Mouse (Mus musculus): ENCODE results near the gene Zfp46.

Zfp46 gene

DNA sequence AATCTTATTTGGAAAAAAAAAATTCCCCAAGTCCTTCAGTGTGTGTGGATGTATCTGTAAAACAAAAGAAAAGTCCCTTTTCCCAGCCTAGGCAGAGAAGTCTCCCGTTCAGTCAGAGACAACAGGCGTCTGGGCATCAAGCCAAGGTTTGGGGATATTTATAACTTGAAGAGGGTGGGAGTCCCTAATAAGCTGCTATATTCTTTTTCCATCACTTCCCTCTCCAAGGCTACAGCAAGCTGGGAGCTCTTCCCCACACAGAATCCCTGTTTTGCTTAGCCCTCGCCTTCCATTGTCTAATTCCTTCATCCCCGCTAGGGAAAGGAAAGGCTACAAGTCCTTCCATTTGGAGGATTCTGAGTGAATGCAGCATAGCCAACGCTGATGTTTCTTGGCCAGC lies at the start of gene Zfp46:
Zfp46 (plus strand) TSS at position 229 of the 400 bp plus-strand sequence.
- DNase-seq, result peak; percentile 90 to 94

DNA sequence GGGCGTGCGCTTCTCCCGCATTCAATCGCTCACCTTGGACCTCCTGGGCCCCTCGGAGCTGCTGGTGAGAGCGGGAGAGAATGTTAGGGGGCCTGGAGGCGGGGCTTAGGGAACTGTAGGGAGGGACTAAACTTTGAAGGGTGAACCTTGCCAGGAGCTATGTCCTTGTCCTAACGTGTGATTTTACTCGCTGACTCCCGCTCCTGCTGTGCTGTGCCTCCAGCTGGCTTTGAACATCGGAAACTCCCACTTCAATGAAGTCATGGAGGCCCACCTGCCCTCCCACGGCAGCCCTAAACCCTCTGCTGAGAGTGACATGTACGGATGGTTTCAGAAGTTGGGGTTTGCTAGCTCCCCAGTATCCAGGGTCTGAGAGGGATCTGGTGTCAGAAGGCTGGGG lies 45.8 kb upstream of the Zfp46 start:
- DNase-seq, result no peak

DNA sequence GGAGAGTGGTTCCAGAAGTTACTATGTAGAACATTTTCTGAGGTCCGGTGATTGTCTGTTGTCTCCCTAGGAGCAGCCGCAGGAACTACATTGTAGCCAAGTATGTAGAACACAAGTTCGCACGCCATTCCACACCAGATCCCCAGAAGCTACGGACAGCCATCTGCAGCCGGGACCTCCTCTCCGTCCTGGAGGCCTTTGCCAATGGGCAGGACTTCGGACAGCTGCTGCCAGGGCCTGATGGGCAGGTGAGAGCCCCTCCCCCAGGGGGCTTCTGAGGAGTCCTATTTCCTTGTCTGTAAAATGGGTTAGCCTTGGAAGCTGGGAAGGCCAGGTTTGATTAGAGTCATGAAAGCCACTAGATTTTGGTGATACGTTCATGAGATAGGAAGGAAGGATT lies 45.4 kb upstream of the Zfp46 start:
- no peak for DNase-seq

DNA sequence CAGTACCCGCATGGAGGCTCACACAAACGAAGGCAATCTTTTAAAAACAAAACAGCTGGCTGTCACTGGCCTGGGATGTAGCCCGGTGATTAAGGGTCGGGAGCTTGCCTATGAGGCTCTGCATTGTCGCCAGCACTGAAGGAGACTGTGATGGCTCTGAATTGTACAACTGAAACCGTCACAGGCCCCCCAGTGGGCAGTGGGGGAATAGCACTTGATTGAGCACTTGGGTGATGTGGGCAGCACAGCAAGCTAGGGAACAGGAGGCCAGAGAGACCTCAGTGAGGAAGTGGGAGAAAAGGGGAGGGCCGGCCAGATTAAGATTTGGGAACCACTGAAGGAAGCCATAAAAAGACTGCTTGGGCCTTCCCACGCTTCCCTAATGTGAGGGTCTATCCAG lies 44.9 kb upstream of the Zfp46 start:
- DNase-seq, result peak; percentile 90 to 93

DNA sequence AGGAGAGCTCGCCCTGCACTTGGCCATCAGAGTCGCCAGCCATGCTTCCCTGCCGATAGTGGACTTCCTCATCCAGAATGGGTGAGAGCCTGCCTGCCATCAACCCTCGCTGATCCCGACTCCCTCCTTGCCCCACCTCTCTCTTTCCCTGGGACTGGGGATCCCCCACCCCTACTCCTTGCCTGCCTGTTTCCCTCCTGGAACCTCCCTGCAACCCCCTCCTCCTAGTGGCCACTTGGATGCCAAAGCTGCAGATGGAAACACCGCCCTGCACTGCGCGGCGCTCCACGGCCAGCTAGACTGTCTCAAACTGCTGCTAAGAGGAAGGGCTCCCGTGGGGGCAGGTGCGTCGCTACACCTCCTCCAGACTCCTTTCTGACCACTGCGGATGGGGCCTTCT lies 44.4 kb upstream of the Zfp46 start:
- peak; percentile 51 to 67 for DNase-seq

DNA sequence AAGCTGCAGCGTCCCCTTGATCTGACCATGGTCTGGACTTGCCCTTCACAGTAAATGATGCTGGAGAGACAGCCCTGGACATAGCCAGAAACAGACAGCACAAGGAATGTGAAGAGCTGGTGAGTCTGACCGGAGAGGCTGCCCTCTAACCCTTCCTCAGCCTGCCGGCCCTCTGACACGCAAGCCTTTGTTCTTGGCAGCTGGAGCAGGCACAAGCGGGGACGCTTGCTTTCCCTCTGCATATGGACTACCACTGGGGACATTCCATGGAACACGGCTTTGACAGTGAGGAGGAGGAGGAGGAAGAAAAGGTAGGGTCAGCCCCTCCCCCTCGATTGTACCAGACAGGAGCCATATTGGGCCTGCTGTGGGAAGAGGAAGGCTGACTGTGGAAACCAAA lies 43.5 kb upstream of the Zfp46 start:
- no peak for DNase-seq

DNA sequence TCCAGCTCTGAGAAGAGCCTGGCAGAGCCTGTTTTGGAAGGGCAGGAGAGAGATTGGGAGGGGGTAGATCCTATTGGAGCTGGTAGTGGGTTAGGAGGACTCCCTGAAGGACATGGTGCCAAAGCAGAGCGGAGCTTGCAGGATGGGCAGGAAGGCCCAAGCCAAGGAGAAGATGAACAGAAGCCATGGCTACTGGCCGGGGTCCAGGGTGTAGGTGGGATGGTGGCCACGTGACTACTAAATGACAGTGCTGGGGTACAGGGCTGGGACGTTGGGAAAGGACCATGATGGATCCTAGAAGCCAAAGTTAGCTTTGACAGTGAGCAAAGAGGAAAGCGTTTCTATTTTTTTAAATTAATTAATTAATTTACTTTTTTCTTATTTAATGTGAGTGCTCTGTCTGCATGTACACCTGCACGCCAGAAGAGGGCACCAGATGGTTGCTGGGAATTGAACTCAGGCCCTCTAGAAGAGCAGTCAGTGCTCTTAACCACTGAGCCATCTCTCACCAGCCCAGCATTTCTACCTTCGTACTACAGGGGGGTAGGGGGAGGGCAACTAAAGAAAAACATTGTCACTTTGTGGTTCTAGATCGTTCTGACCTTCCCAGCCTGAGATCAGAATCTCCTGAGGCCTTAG lies 42.3 kb upstream of the Zfp46 start:
- DNase-seq, result peak; percentile 79 to 84

DNA sequence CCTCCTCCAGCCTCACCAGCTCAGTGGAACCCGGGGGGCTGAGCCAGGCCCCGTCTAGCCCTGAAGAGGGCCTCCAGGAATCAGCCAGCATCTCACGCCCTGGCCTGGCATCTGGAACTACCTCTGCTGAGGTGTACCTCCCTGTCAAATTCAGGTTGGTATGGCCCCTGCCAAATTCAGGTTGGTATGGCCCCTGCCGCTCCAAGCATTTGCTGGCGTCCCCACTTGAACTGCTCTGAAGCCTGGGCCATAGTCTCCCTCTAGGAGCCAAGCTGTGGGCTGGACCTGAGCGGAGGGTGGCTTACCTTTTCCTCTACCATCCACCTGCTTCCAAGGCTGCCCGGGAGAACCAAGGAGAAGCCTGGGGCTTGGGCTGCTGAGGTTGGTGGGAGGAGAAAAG lies 41.8 kb upstream of the Zfp46 start:
- no peak for DNase-seq

DNA sequence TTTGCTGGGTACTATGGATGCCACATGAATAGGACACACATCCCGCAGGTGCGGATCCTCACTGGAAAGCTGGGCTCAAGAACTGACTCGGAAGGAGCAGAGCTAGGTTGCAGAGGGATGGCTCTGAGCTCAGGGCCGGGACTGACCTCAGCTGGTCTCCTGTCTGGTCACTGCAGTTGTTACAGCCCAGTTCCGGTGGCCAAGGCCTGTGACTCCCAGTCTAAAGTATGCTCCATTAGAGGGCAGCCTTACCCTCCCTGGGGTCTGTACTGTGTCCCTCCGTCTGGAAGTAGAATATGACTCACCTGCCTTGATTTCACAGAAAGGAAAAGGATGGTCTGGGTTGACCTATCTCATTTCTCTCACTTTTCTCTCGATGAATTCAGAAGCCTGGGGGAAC lies 40.3 kb upstream of the Zfp46 start:
- DNase-seq, result no peak

DNA sequence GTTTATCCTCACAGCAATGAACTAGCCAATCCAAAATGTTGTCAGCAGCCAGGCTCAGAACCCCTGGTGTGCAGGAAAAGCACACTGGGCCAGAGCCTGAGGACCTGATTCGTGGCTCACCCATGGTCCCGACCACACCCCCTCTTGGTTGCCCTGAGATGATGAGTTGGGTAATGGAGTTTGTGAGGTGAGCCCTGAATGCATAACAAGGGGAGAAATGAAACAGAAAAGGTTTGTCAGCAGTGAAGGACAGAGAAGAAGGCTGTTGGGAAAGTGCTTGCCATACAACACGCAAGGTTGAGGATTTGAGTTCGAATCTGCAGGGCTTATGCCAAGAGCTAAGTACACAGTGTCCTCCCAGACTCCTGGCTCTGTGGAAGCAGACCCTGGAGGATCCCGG lies 38.8 kb upstream of the Zfp46 start:
- DNase-seq, result no peak

DNA sequence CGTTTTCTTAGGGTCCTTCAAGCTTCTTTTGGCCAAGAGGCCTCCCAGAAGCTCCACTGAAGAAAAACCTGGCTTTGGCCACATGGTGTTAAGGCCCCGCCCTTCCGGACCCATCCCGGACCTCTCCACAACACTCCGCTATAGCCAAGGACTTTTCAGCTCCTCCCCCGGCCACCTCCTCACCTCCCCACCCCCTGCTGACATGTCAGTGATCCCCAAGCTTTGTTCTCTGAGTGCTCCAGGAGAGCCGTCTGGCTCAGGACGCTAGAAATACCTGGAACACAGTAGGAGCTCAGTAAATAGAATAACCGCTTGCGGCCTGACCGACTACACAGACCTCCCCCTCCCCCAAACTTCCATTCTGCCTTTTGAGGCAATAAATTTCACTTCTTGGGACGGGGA lies 37.9 kb upstream of the Zfp46 start:
- no peak for DNase-seq

DNA sequence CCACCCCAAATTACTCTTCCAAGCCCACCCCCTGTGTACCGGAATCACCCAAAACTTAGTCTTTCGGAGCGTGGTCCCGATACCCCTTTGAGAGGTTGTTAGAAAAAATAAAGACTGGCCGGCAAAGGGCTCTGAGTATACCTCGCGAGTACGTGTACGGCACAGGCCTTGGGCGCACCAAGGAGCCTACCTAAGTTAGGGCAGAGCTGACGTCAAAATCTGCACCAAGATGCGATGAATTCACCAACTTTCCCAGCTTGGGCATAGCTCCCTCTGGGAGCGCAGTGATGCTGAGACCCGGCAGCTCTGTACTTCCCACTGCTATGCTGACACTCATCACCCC lies 37.1 kb upstream of the Zfp46 start:
- DNase-seq, result no peak

DNA sequence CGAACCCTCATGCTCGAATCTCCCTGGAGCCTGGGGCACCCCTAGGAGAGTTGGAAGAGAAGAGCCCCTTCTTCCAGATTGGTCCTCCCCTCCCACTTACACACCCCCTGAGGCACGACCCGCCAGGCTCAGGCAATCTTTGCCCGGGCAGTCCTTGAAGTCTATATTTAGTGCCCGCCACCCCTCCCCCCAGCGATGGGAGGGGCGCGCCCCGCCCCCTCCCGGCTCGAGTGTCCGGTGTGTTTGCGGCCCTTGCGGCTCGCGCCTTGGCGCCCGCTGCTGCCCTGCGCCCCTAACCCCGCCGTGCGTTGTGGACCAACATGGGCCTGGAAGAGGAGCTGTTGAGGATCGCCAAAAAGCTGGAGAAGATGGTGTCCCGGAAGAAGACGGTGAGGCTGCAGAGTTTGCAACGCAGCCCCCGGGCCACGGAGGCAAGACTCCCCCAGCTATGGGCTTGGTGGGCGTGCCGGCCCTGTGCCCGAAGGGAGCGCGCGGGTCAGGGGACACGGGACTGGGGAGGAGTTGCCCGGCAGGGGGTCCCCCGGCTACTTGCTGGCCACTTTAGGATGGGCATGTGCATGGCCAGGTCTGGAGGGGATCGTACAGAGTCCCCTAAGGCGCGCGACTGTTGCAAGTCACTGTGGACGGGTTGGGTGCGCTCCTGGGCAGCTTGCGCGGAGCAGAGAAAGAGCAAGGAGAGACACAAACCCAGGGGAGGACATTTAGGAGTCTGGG lies 36.6 kb upstream of the Zfp46 start, which contains the start of gene Tcea3:
Tcea3 (plus strand) TSS at position 1 of the 735 bp plus-strand sequence.
- DNase-seq, result peak; percentile 28 to 43

DNA sequence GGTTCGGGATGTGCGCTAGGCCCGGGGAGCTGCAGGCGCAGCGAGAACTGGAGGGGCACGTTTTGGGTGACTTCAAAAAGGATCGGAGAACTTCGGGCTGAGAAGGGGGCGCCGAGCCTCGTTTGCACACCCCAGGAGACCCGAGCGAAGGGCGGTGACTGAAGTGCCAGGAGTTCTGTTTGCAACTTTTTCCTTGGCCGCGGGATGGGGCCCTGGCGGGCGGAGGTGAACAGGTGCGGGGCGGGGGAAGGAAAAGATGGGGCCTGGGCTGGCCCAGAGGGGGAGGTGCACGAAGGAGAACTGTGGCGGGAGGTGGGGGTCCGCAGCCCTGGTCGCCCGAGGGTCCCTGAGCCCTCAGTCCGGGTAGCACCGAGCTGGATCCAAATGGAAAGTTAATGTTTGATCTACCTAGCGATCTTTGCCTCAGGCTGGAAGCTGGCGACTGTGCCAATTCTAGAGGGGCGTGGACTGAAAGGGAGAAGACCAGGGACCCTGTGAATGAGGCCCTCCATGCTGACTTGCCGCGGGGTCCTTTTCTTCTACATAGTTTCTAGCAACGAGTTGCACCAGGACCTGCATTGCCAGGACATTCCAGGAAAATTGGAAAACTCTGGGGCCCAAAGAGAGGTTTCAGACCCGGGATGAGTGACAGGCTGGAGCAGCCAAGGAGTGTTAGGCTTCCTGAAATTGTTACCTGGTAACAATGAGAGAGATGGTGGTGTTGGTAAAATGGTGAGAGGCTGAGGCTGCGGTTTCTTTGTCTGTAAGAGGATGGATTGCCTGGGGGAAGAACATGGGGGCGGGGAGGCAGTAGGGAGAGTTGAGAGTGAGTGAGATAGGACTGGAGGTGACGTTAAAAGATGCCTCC lies 35.8 kb upstream of the Zfp46 start:
- DNase-seq, result peak in 1 of 2 experiments; percentile 15

DNA sequence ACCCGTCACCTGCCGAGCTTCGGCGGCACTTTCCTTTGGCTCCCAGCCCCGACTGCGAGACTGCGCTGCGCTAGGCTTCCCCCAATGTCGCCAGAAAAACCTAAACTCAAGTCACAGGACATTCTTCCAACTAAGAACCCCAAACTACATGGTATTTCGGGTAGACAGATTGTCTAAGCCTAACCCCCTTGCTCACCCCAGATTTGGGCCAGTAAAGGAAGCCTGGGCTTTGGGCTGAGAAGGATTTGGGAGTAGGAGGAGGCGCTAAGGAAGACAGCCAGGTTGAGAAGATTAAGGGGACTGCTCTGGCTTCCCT lies 35.2 kb upstream of the Zfp46 start:
- no peak for DNase-seq

DNA sequence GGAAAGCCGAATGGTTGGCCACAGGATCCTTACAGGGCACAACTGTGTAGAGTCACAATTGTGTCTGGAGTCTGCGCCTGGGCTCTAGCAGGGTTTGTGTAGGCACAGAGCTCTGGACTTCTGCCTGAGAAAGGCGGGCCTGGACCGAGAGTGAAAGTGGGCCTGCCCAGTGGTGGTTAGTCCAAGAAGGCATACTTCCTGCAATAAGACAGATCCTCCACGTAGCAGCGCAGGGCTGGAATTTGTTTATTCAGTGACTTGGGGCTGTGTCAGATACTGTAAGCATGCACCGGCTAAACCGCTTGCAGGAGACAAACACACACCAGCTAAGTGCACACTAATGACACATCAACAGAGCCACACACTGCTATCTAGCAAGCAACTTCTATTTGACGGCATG lies 34.7 kb upstream of the Zfp46 start:
- no peak for DNase-seq

DNA sequence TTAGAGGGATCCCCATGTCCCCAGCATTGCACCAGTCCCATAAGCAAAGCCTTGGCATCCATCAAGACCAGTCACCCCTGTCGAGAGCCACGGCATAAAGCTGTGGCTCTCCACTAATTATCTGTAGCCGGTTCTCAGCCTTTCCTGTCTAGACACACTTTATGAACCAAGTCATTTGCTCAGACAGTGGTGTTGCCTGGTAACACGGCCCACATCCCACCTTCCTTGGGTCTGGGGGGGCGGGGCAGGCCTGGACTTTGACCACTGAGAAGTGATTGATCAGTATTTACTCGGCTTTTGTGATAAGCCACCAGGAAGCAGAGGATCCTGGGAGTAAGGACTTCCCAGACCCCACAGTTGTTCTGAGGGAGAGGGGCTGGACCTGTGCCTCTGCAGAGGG lies 28.6 kb upstream of the Zfp46 start:
- no peak for DNase-seq

DNA sequence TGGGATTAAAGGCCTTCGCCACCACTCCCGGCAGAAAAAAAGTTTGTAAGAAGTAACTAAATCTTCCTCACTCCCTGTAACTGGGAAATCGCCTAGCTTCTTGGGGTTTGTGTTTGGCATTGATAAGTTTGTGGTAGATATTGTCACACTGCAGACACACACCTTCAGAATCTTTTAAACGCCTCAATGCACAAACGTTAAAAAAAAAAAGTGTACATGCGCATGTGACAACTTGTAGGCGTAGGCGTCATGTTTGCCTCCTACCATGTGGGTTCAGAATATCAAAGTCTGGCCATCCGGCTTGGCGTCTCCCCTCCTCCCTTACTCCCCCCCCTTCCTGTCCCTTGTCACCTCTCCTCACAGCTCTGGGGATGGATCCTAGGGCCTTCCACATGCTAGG lies 27.8 kb upstream of the Zfp46 start:
- no peak for DNase-seq

DNA sequence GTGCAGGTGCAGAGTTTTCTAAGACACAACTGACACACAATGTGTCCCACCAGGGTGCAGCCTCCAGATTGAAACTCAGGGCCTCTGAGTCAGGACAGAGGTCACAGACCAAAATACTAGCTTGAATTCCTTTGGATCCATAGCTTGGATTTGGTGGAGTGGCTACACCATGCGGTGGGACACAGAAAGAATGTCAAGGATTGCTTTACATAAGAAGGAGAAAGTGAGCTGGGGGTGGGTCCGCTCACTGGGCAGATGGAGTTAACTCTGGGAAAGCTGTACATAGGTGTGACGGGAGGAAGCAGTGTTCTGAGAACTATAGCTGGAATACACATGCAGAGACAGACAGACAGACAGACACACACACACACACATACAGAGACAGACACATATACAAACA lies 24.6 kb upstream of the Zfp46 start:
- DNase-seq, result no peak

DNA sequence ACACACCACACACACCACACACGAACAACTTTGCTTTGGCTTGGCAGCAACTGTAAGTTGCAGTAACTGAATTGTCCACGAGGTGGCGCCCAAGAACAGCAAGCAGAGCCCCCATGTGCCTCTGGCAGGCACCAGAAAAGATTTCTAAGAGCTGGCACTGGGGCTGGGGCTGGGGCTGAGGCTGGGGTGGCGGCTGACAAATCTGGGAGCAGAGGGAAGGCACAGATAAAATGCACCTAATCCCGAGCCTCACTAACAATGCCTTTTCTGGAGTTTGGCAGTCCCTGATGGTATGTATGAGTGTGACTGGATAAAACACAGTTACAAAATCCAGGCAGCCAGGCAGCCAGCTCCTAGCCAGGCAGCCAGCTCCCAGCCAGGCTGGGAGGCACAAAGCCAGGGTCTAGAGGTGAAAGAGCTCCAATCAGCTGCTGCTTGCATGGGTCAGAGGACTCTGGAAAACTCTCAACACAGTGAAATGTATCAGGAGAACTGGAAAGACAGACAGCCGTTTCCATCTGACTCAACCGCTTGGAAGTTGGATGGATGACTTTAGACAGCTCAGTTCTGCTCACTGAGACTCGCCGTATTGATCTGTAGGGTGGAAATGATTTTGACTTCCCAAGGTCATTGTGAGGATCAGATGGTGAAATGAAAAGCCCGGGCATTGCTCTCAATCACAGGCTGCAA lies 23.8 kb upstream of the Zfp46 start:
- DNase-seq, result peak; percentile 91 to 96

DNA sequence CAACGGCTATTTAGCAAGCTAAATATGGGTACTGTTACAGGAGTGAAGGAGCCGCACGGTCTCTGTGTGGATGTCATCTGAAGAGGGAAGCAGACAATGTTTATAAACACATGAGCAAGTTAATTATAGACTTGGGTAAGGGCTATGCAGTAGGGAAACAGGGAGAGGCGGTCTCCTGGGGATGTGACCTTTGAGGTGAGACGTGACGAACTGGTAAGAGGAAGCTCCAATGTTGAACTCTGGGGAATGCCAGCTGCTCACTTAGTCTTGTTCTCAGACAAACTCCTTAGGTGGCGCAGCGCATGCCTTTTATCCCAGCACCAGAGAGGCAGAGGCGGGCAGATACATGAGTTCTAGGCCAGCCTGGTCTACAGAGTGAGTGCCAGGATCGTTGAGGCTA lies 22.6 kb upstream of the Zfp46 start:
- DNase-seq, result no peak

DNA sequence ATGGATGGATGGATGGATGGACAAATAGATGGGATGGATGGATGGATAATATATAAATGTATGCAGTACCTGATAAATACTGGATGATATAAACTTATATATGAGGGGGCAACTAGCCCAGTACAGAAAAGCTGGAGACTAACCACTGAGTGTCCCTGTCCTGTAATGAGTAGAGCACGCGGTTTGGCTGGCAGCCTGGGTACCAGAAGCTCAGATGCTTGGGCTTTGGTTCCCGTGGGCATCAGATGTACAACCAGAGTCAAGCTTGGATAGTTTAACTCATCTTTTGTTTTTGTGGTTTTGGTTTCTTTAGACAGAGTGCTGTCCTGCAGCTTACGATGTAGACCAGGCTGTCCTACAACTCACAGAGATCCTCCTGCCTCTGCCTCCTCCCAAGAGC lies 20.9 kb upstream of the Zfp46 start:
- DNase-seq, result no peak

DNA sequence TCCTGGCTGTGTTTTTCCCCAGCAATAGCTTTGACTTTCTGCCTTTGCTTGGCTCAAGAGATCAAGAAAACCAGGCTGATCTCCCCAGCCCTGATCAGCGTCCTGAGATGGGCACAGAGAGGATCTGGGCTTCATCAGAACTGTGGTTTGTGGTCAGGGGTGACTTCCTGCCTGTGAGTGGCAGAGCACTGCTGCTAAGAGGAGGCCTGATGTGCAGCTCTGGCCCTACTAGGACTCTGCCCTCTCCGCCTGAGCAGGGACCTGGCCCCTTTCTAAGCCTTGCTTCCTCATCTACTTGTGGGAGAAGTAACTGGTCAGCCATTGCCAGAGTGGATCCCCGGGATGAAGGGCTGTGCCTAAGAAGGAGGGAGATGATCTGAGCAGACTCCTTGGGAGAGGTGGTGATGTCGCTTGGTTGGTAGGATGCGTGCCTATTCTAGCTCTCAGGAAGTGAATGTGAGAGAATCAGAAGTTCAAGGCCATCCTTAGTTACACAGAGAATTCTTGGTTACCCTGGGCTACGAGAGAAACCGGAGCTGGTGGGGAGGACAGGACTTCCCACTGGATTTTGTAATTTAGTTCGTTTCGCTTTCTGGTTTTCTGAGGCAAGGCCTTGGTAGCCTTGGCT lies 17.7 kb upstream of the Zfp46 start:
- no peak for DNase-seq
